Mouse (Mus musculus) heart, embryonic 14.5 days (tissue): ENCODE measurements at regions not wholly inside any gene's neighbourhood (a gene's known extent, or its start where the extent isn't known, plus 50 kb on each side); places are given as distances from the start of the nearest gene placed in this dataset.

Source experiments
- ATAC-seq: fragments of 200-750 bp; cut with Nextera tagmentation; 2 replicates; pipeline ENCODE4 v1.8.0; 2017; ENCODE audit warnings: low read depth, moderate TSS enrichment; ENCODE audit not compliant: insufficient number of reproducible peaks, insufficient read depth, low FRiP score
- H3K27ac ChIP-seq, 2 experiments: fragments of 200-500 bp in 1 of 2; fragments of 300-500 bp in 1 of 2; sonication (generic) in 1 of 2; replicated peaks in 1 of 2; 2 replicates each; pipeline ENCODE4 v1.5.1; 2012 to 2014; ENCODE audit warnings: low read depth in 2 of 2, low read length in 2 of 2, control low read depth in 1 of 2, mild to moderate bottlenecking in 1 of 2, mixed read lengths in 1 of 2; ENCODE audit not compliant: control insufficient read depth in 1 of 2, insufficient read depth in 1 of 2
- H3K27me3 ChIP-seq: fragments of 300-500 bp; sonication (generic); 2 replicates; pipeline ENCODE4 v1.6.1; 2014; ENCODE audit warnings: mild to moderate bottlenecking, low read length, control low read depth; ENCODE audit not compliant: control insufficient read depth, insufficient read depth
- H3K36me3 ChIP-seq: fragments of 300-500 bp; sonication (generic); 2 replicates; pipeline ENCODE4 v1.6.1; 2014; ENCODE audit warnings: mild to moderate bottlenecking, control low read depth, low read length, mixed read lengths; ENCODE audit not compliant: control insufficient read depth, insufficient read depth
- H3K4me1 ChIP-seq, 2 experiments: fragments of 200-500 bp in 1 of 2; fragments of 300-500 bp in 1 of 2; sonication (generic) in 1 of 2; 2 replicates each; pipeline ENCODE4 v1.6.1; 2012 to 2014; ENCODE audit warnings: low read length in 2 of 2, control low read depth in 1 of 2, mixed read lengths in 1 of 2; ENCODE audit not compliant: control insufficient read depth in 2 of 2, insufficient read depth in 2 of 2
- H3K4me2 ChIP-seq: fragments of 300-500 bp; sonication (generic); 2 replicates; pipeline ENCODE4 v1.6.1; 2014; ENCODE audit warnings: mild to moderate bottlenecking, low read length
- H3K4me3 ChIP-seq, 2 experiments: fragments of 200-500 bp in 1 of 2; fragments of 300-500 bp in 1 of 2; sonication (generic) in 1 of 2; 2 replicates each; pipeline ENCODE4 v1.5.1; 2012 to 2014; ENCODE audit warnings: low read length in 2 of 2, mild to moderate bottlenecking in 2 of 2, control low read depth in 1 of 2, low read depth in 1 of 2, moderate library complexity in 1 of 2; ENCODE audit not compliant: control insufficient read depth in 1 of 2, insufficient read depth in 1 of 2
- H3K9ac ChIP-seq: fragments of 300-500 bp; sonication (generic); 2 replicates; pipeline ENCODE4 v1.6.1; 2014; ENCODE audit warnings: mild to moderate bottlenecking, low read length
- H3K9me3 ChIP-seq: fragments of 300-500 bp; sonication (generic); 2 replicates; pipeline ENCODE4 v1.6.1; 2016; ENCODE audit warnings: low read length, control low read depth; ENCODE audit not compliant: control insufficient read depth
- WGBS: fragments of 180-500 bp; shearing (Covaris S2); extraction: QIAGEN DNeasy Blood & Tissue Kit; methylation state at CpG from one replicate; pipeline ENCODE4 v1.1.7; 2014; 5-methylcytosine and 5-hydroxymethylcytosine counted together

DNA sequence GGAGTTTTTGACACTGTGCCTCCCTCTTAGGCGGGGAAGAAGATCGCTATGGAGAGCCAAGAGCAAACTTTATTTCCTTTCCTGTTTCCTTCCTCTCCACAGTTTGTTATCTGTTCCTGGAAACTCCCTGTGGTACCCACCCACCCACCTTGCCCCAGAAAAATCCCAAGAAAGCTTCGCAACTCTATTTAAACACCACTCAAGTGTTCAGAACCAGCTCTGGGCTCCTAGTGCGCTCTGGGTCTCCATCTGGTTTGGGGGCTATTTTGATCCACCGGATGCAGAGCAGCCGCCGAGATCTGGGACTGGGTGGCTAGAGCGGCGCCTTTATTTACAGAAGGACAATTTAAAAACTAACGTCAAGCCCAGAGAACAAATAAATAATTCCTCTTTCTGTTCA, 158.6 kb downstream of the Trim29 start:
- Histone ChIP-seq H3K4me3 (no peak overlapping the region), H3K27me3 (peaks cover 4% of the 10 kb centered on the region; the same call in 1 of the 2 replicates), H3K4me2 (no peak overlapping the region), H3K27ac (no peak overlapping the region), H3K36me3 (no peaks in the 10 kb centered on the region), H3K9me3 (no peaks in the 10 kb centered on the region), H3K9ac (no peak overlapping the region), H3K4me1 (no peaks in the 10 kb centered on the region)
- 75% methylated on average over 10 of the region's 10 CpGs for WGBS
- ATAC-seq, result no peak

DNA sequence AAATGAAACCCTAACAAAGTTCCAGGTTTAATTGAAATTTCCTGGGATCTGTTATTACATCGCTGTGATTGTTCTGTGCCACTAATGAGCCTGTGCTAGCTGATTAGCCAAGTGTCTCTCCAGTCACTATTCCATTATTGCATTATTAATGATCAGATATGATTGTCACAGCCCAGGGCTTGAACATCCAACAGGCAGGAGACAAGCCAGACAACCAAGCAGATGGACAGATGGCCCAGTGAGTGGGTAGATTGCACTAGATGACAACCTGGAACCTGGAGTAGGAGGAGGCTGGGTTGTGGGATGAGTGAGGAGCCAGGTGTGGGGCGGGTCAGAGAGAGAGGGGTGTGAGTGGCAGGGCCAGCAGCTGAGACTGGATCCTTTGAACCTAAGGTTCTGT, 161.6 kb downstream of the Trim29 start:
- no peak for ATAC-seq
- no peaks in the 10 kb centered on the region for H3K4me1 ChIP-seq
- no peak overlapping the region for H3K9ac ChIP-seq
- no peak overlapping the region for H3K4me3 ChIP-seq
- no peak overlapping the region for H3K27ac ChIP-seq
- no peaks in the 10 kb centered on the region for H3K36me3 ChIP-seq
- H3K9me3 ChIP-seq, result no peaks in the 10 kb centered on the region
- H3K4me2 ChIP-seq, result no peak overlapping the region
- H3K27me3 ChIP-seq, result peaks cover 4% of the 10 kb centered on the region; the same call in 1 of the 2 replicates
- WGBS, result 75% methylated on average over 2 of the region's 2 CpGs

DNA sequence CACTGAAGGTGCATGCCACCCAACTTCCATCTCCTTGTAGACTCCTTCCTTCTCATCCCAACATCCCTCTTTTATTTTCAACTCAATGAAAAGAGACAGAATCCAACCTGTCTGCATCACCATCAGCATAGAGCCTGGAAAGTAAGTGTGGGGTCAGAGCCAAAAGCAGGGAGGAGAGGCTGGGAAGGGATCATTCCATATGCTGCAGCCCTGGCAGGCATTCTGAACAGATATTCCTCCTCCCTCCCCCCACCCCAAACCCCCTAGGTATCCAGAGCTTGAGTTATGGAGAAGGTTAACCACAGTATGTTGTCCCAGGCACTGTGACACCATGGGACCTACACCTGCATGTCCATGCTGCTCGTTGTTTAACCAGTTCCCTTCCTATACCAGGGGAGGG, 162.5 kb downstream of the Trim29 start:
- no peak overlapping the region for H3K4me2 ChIP-seq
- no peak for ATAC-seq
- no peak overlapping the region for H3K9ac ChIP-seq

DNA sequence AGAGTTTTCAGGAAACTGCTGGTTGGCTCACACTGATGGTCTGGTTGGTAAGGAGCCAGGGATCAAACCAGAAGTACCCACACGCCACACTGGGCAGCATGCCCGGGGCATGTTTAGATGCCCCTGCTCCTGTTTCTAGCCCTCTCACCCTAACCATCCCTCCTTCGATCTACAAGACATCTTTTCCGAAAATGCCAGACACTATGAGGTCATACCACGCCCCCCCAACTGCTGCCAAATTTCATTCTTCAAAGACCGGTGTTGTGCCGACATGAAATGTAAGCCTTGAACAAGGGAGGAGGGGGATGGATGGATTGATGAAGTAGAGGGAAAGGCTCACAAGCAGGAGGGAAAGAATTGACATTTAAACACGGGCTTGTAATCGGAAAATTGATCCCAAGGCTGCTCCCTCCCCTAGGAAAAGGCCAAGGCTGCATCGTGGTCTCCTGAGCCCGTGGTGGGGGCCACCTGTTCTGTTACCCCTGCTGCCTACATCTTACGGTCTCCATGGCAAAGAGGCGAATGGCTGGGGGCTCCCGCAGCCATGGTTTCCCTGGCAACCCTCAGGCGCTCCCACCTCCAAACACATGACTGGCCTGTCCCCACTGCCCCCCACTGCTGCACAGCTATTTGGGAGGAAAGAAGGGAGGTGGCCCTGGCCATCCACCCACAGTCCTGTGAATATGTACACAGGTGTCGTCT, 163.1 kb downstream of the Trim29 start:
- no peaks in the 10 kb centered on the region for H3K36me3 ChIP-seq
- no peak overlapping the region for H3K4me2 ChIP-seq
- no peaks in the 10 kb centered on the region for H3K4me1 ChIP-seq
- no peaks in the 10 kb centered on the region for H3K9me3 ChIP-seq
- no peak overlapping the region for H3K4me3 ChIP-seq
- ATAC-seq, result no peak
- H3K27ac ChIP-seq, result no peak overlapping the region
- peaks cover 4% of the 10 kb centered on the region; the same call in 1 of the 2 replicates for H3K27me3 ChIP-seq
- WGBS, result 52% methylated on average over 16 of the region's 16 CpGs
- H3K9ac ChIP-seq, result no peak overlapping the region

More for the DNA sequence above, 162.5 kb downstream of the Trim29 start:
- H3K4me1 ChIP-seq, result no peaks in the 10 kb centered on the region
- H3K36me3 ChIP-seq, result no peaks in the 10 kb centered on the region
- no peak overlapping the region for H3K27ac ChIP-seq
- H3K27me3 ChIP-seq, result peaks cover 4% of the 10 kb centered on the region; the same call in 1 of the 2 replicates
- H3K4me3 ChIP-seq, result no peak overlapping the region
- 50% methylated on average over 1 of the region's 1 CpGs for WGBS
- no peaks in the 10 kb centered on the region for H3K9me3 ChIP-seq

DNA sequence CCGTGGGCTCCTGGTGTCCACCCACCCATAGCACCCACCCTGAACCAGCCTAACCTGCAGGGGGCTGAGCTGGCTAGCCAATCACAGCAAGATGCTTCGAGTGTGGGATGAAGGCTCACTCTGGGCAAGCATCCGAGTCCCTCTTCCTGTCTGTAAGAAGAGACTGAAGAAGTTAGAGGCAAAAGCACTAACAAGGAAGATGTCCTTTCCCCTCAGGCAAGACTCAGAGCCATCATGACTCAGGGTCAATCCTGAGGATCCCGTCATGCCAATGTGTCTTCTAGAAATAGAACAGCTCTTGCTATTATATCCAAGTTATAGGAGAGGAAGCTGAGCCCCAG, 163.6 kb downstream of the Trim29 start:
- WGBS, result 53% methylated on average over 4 of the region's 4 CpGs
- H3K9me3 ChIP-seq, result no peaks in the 10 kb centered on the region
- no peak for ATAC-seq
- no peak overlapping the region for H3K4me2 ChIP-seq
- no peaks in the 10 kb centered on the region for H3K4me1 ChIP-seq
- no peak overlapping the region for H3K27ac ChIP-seq
- peaks cover 4% of the 10 kb centered on the region; the same call in 1 of the 2 replicates for H3K27me3 ChIP-seq
- H3K4me3 ChIP-seq, result no peak overlapping the region
- H3K36me3 ChIP-seq, result no peaks in the 10 kb centered on the region
- H3K9ac ChIP-seq, result no peak overlapping the region

DNA sequence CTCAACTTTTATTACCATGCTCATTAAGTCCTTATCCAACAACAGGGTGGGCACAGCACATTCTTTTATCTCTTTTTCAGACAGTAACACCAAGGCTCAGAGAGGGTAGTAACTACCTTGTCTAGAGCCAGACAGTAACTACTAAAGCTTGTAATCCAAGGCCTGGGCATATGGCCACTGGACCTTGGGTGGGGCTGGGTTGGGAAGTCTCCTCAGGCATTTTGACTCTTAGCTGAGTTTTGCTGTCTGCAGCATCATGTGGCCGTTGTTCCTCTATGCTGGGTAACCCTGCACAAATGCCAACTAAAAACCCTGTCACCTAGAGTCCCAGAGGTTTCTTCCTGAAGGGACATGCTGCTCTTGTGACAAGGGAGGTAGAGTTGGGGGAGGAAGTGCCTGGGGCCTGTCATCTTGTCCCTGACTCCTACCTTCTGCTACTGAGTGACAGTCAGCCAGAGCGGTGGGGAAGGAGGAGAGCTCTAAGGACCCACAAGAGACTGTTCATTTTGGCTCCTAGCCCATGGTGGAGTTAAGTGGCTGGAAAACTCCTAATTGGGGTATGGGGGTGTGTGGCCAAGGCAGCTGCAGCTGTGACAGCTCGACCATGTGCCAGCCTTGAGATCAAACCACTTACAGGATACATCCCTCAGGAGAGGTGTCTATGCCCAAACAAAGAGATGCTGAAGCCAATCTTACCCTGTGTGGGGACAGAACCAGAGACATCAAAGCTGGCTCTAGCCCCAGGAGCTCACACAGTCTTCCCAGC, 170.4 kb downstream of the Trim29 start:
- WGBS, result 39% methylated on average over 3 of the region's 3 CpGs
- Histone ChIP-seq H3K4me3 (no peak overlapping the region), H3K9me3 (no peaks in the 10 kb centered on the region), H3K27ac (no peak overlapping the region), H3K4me2 (no peak overlapping the region), H3K9ac (no peak overlapping the region), H3K4me1 (peaks cover 0 to 2% of the 10 kb centered on the region in 2 experiments; a peak in 1 of 4 replicates), H3K27me3 (no peaks in the 10 kb centered on the region), H3K36me3 (no peaks in the 10 kb centered on the region)
- ATAC-seq, result no peak

DNA sequence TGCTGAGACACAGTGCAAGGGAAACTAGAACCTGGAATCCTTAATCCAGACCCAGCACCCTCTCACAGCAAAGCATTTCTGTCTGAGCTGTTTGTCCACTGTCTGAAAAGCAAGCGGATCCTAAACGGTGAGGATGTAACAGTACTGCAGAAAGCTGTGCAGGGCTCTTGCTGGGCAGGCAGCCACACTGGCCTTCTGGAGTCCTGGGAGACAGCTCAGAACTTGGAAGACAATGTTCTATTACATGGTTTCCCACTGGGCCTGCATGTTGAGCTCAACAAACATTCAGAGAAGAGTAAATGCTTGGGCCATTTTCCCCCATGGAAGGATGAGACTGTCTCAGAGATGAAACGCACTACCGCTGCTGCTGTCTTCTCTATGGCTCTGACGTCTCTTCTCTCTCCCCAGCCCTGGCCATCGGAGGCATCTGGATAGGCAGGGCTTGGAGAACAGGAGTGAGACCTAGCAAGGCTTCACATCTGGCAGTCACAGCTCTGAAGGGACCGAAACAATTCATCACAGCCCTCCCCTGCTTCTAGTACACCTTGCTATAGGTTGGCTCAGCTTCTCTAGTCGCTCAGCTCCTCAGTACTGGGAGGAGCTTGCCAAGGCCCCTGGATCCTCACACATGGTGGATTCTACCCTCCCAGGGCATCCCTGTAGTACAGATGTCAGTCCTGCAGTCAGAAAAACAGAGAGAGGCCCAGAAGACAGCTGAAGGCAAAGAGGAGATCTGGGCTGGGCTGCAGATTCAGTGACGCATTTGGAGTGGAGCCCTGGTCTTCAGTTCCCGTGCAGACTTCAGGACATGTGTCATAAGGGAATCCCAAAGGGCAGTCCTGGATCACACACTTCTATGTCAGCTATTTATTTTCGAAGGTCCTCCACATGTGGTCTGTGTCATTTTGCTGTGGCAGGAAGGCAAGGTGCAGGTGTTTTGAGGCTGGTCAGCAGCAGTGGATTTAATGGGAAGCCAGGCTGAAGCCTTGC, 171.7 kb downstream of the Trim29 start:
- H3K27ac ChIP-seq, result no peak overlapping the region
- H3K27me3 ChIP-seq, result no peaks in the 10 kb centered on the region
- H3K9me3 ChIP-seq, result no peaks in the 10 kb centered on the region
- H3K36me3 ChIP-seq, result no peaks in the 10 kb centered on the region
- H3K4me3 ChIP-seq, result no peak overlapping the region
- no peak for ATAC-seq
- no peak overlapping the region for H3K9ac ChIP-seq
- peaks cover 0 to 2% of the 10 kb centered on the region in 2 experiments; a peak in 1 of 4 replicates for H3K4me1 ChIP-seq
- 72% methylated on average over 11 of the region's 11 CpGs for WGBS
- H3K4me2 ChIP-seq, result no peak overlapping the region
